Mouse (Mus musculus): ENCODE results near the gene Cbln4. TPM values are rescaled to one million over a fixed set of nuclear protein-coding genes. Genes with fewer than 3 reads are reported as not detected.

Cbln4 gene
- polyA plus RNA-seq, 1 experiment from 2014 or later = 35.2 TPM

GRCm38 (mm10) chr2:172040859-172041258 lies 2.4 kb downstream of the Cbln4 start:
- Histone ChIP-seq H3K27ac (peak overlapping the region; percentile 78), H3K36me3 (replicated peaks; ENCODE audit: control insufficient read depth, insufficient read depth) (no peaks in the 10 kb centered on the region), H3K27me3 (ENCODE audit: control insufficient read depth, insufficient read depth, low read length) (peaks cover 43% of the 10 kb centered on the region), H3K9me3 (ENCODE audit: control insufficient read depth, low read length) (no peaks in the 10 kb centered on the region), H3K9ac (peak overlapping the region; percentile 62), H3K4me3 (replicated peaks; ENCODE audit: low read length) (peak overlapping the region; percentile 43), H3K4me2 (replicated peaks) (peak overlapping the region; percentile 77), H3K4me1 (replicated peaks; ENCODE audit: control insufficient read depth, insufficient read depth, low read length) (peaks cover 12% of the 10 kb centered on the region; the same call in 1 of the 2 replicates)
- no peak; the same call in 1 of the 2 replicates for ATAC-seq (ENCODE audit: low FRiP score)
- 34% methylated on average over 10 of the region's 10 CpGs for WGBS
- DNase-seq (ENCODE audit: low spot score) = no peak

GRCm38 (mm10) chr2:172039601-172040000 lies 3.7 kb downstream of the Cbln4 start:
- ATAC-seq (ENCODE audit: low FRiP score) (no peak), DNase-seq (ENCODE audit: low spot score) (no peak)
- WGBS = 77% methylated on average over 5 of the region's 5 CpGs

GRCm38 (mm10) chr2:172034281-172034680 lies 9.0 kb downstream of the Cbln4 start:
- DNase-seq (ENCODE audit: low spot score) (no peak), ATAC-seq (ENCODE audit: low FRiP score) (no peak)
- no peak overlapping the region for H3K9ac ChIP-seq
- no peaks in the 10 kb centered on the region for H3K9me3 ChIP-seq (ENCODE audit: control insufficient read depth, low read length)
- H3K27me3 ChIP-seq (ENCODE audit: control insufficient read depth, insufficient read depth, low read length) = no peaks in the 10 kb centered on the region
- no peak overlapping the region for H3K4me2 ChIP-seq (replicated peaks)
- WGBS = 50% methylated on average over 5 of the region's 5 CpGs
- no peak overlapping the region for H3K4me3 ChIP-seq (replicated peaks; ENCODE audit: low read length)
- no peaks in the 10 kb centered on the region; the same call in 1 of the 2 replicates for H3K4me1 ChIP-seq (replicated peaks; ENCODE audit: control insufficient read depth, insufficient read depth, low read length)
- no peak overlapping the region for H3K27ac ChIP-seq
- no peaks in the 10 kb centered on the region for H3K36me3 ChIP-seq (replicated peaks; ENCODE audit: control insufficient read depth, insufficient read depth)

More at GRCm38 (mm10) chr2:172039601-172040000, 3.7 kb downstream of the Cbln4 start:
- Histone ChIP-seq H3K4me3 (replicated peaks; ENCODE audit: low read length) (peak overlapping the region; percentile 43), H3K9ac (peak overlapping the region; percentile 62; the same call in 1 of the 2 replicates), H3K27ac (no peak overlapping the region), H3K4me1 (replicated peaks; ENCODE audit: control insufficient read depth, insufficient read depth, low read length) (peaks cover 12% of the 10 kb centered on the region; the same call in 1 of the 2 replicates), H3K36me3 (replicated peaks; ENCODE audit: control insufficient read depth, insufficient read depth) (no peaks in the 10 kb centered on the region), H3K4me2 (replicated peaks) (peak overlapping the region; percentile 77), H3K9me3 (ENCODE audit: control insufficient read depth, low read length) (no peaks in the 10 kb centered on the region), H3K27me3 (ENCODE audit: control insufficient read depth, insufficient read depth, low read length) (peaks cover 40% of the 10 kb centered on the region)

- H3K27me3 ChIP-seq (ENCODE audit: control insufficient read depth, insufficient read depth, low read length) = no peaks in the 10 kb centered on the region
- WGBS = 28% methylated on average over 12 of the region's 12 CpGs
- no peaks in the 10 kb centered on the region for H3K4me1 ChIP-seq (replicated peaks; ENCODE audit: control insufficient read depth, insufficient read depth, low read length)
- no peak overlapping the region for H3K4me3 ChIP-seq (replicated peaks; ENCODE audit: low read length)
- no peak overlapping the region for H3K9ac ChIP-seq
- no peaks in the 10 kb centered on the region for H3K9me3 ChIP-seq (ENCODE audit: control insufficient read depth, low read length)
- no peak overlapping the region for H3K27ac ChIP-seq
- no peaks in the 10 kb centered on the region for H3K36me3 ChIP-seq (replicated peaks; ENCODE audit: control insufficient read depth, insufficient read depth)
- DNase-seq (ENCODE audit: low spot score) (no peak), ATAC-seq (ENCODE audit: low FRiP score) (no peak)
- no peak overlapping the region for H3K4me2 ChIP-seq (replicated peaks)
Measured at GRCm38 (mm10) chr2:172025459-172026130, 17.7 kb downstream of the Cbln4 start.

- Histone ChIP-seq H3K4me1 (replicated peaks; ENCODE audit: control insufficient read depth, insufficient read depth, low read length) (peaks cover 14% of the 10 kb centered on the region; the same call in 1 of the 2 replicates), H3K9me3 (ENCODE audit: control insufficient read depth, low read length) (no peaks in the 10 kb centered on the region), H3K27me3 (ENCODE audit: control insufficient read depth, insufficient read depth, low read length) (no peaks in the 10 kb centered on the region), H3K36me3 (replicated peaks; ENCODE audit: control insufficient read depth, insufficient read depth) (no peaks in the 10 kb centered on the region), H3K4me3 (replicated peaks; ENCODE audit: low read length) (no peak overlapping the region), H3K27ac (no peak overlapping the region), H3K4me2 (replicated peaks) (no peak overlapping the region), H3K9ac (no peak overlapping the region)
- no peak for DNase-seq (ENCODE audit: low spot score)
- WGBS = 96% methylated on average over 9 of the region's 10 CpGs
- ATAC-seq (ENCODE audit: low FRiP score) = no peak
Measured at GRCm38 (mm10) chr2:172006726-172007125, 36.5 kb downstream of the Cbln4 start.

GRCm38 (mm10) chr2:172005970-172006369 lies 37.3 kb downstream of the Cbln4 start:
- DNase-seq (ENCODE audit: low spot score) (peak; percentile 61), ATAC-seq (ENCODE audit: low FRiP score) (peak; percentile 37; the same call in 1 of the 2 replicates)
- H3K9ac ChIP-seq = no peak overlapping the region
- 35% methylated on average over 7 of the region's 7 CpGs for WGBS
- H3K9me3 ChIP-seq (ENCODE audit: control insufficient read depth, low read length) = no peaks in the 10 kb centered on the region
- no peaks in the 10 kb centered on the region for H3K27me3 ChIP-seq (ENCODE audit: control insufficient read depth, insufficient read depth, low read length)
- no peaks in the 10 kb centered on the region for H3K36me3 ChIP-seq (replicated peaks; ENCODE audit: control insufficient read depth, insufficient read depth)
- H3K4me1 ChIP-seq (replicated peaks; ENCODE audit: control insufficient read depth, insufficient read depth, low read length) = peaks cover 14% of the 10 kb centered on the region; the same call in 1 of the 2 replicates
- peak overlapping the region; percentile 49 for H3K27ac ChIP-seq
- H3K4me3 ChIP-seq (replicated peaks; ENCODE audit: low read length) = no peak overlapping the region
- no peak overlapping the region for H3K4me2 ChIP-seq (replicated peaks)

GRCm38 (mm10) chr2:172004029-172004984 lies 39.0 kb downstream of the Cbln4 start:
- H3K9ac ChIP-seq = no peak overlapping the region
- 61% methylated on average over 21 of the region's 21 CpGs for WGBS
- H3K27me3 ChIP-seq (ENCODE audit: control insufficient read depth, insufficient read depth, low read length) = no peaks in the 10 kb centered on the region
- no peaks in the 10 kb centered on the region for H3K36me3 ChIP-seq (replicated peaks; ENCODE audit: control insufficient read depth, insufficient read depth)
- H3K4me3 ChIP-seq (replicated peaks; ENCODE audit: low read length) = no peak overlapping the region
- peak; percentile 58 for DNase-seq (ENCODE audit: low spot score)
- H3K4me2 ChIP-seq (replicated peaks) = no peak overlapping the region
- no peaks in the 10 kb centered on the region for H3K9me3 ChIP-seq (ENCODE audit: control insufficient read depth, low read length)
- H3K27ac ChIP-seq = peak overlapping the region; percentile 44
- peaks cover 14% of the 10 kb centered on the region; the same call in 1 of the 2 replicates for H3K4me1 ChIP-seq (replicated peaks; ENCODE audit: control insufficient read depth, insufficient read depth, low read length)
- no peak for ATAC-seq (ENCODE audit: low FRiP score)

GRCm38 (mm10) chr2:171996979-171997686 lies 46.1 kb downstream of the Cbln4 start:
- H3K9me3 ChIP-seq (ENCODE audit: control insufficient read depth, low read length) = no peaks in the 10 kb centered on the region
- H3K36me3 ChIP-seq (replicated peaks; ENCODE audit: control insufficient read depth, insufficient read depth) = no peaks in the 10 kb centered on the region
- no peak overlapping the region for H3K27ac ChIP-seq
- H3K4me1 ChIP-seq (replicated peaks; ENCODE audit: control insufficient read depth, insufficient read depth, low read length) = no peaks in the 10 kb centered on the region
- DNase-seq (ENCODE audit: low spot score) (no peak), ATAC-seq (ENCODE audit: low FRiP score) (peak; percentile 51; the same call in 1 of the 2 replicates)
- no peak overlapping the region for H3K9ac ChIP-seq
- H3K4me2 ChIP-seq (replicated peaks) = no peak overlapping the region
- 68% methylated on average over 6 of the region's 6 CpGs for WGBS
- H3K4me3 ChIP-seq (replicated peaks; ENCODE audit: low read length) = no peak overlapping the region
- no peaks in the 10 kb centered on the region for H3K27me3 ChIP-seq (ENCODE audit: control insufficient read depth, insufficient read depth, low read length)
